Mouse (Mus musculus) midbrain, postnatal 0 days (tissue): ENCODE measurements around the gene Map3k12. TPM values are rescaled to one million over a fixed set of nuclear protein-coding genes. Genes with fewer than 3 reads are reported as not detected.
A peak's percentile ranks its signal among the peaks of the same experiment; 100 is the strongest.

ENCODE experiments used
- ATAC-seq: fragments of 200-750 bp; cut with Nextera tagmentation; 2 replicates; pipeline ENCODE4 v1.8.0; 2017; ENCODE audit warnings: moderate number of reproducible peaks, mild to moderate bottlenecking, moderate TSS enrichment, moderate library complexity; ENCODE audit not compliant: low FRiP score
- DNase-seq: peaks from one replicate; pipeline ENCODE4 v3.0.0-alpha.2; 2015; ENCODE audit warnings: low spot score
- H3K27ac ChIP-seq: fragments of 300-500 bp; sonication (generic); 2 replicates; pipeline ENCODE4 v1.5.1; 2014; ENCODE audit warnings: low read depth, mild to moderate bottlenecking, low read length, mixed read lengths
- H3K27me3 ChIP-seq: fragments of 300-500 bp; sonication (generic); 2 replicates; pipeline ENCODE4 v1.6.1; 2014; ENCODE audit warnings: low read length, control low read depth, mixed read lengths; ENCODE audit not compliant: insufficient read depth
- H3K36me3 ChIP-seq: fragments of 300-500 bp; sonication (generic); 2 replicates; pipeline ENCODE4 v1.6.1; 2014; ENCODE audit warnings: low read length, control low read depth, mixed read lengths; ENCODE audit not compliant: insufficient read depth
- H3K4me1 ChIP-seq: fragments of 300-500 bp; sonication (generic); 2 replicates; pipeline ENCODE4 v1.6.1; 2014; ENCODE audit warnings: mild to moderate bottlenecking, control low read depth, antibody characterized with exemption, low read length, mixed read lengths; ENCODE audit not compliant: insufficient read depth
- H3K4me2 ChIP-seq: fragments of 300-500 bp; sonication (generic); 2 replicates; pipeline ENCODE4 v1.6.1; 2014; ENCODE audit warnings: low read depth, mild to moderate bottlenecking, low read length, mixed read lengths; ENCODE audit not compliant: poor library complexity, severe bottlenecking
- H3K4me3 ChIP-seq: fragments of 300-500 bp; sonication (generic); 2 replicates; pipeline ENCODE4 v1.5.1; 2014; ENCODE audit warnings: low read depth, mild to moderate bottlenecking, low read length, moderate library complexity
- H3K9ac ChIP-seq: fragments of 300-500 bp; sonication (generic); replicated peaks from 2 replicates; pipeline ENCODE4 v1.6.1; 2014; ENCODE audit warnings: mild to moderate bottlenecking, low read length, moderate library complexity, mixed read lengths; ENCODE audit not compliant: poor library complexity, severe bottlenecking
- H3K9me3 ChIP-seq: fragments of 300-500 bp; sonication (generic); 2 replicates; pipeline ENCODE4 v1.6.1; 2016; ENCODE audit warnings: low read length, control low read depth
- CTCF ChIP-seq: IDR thresholded peaks from 2 replicates; pipeline ENCODE4 v1.5.1; 2016; ENCODE audit warnings: antibody characterized with exemption, mild to moderate bottlenecking
- WGBS: fragments of 180-500 bp; shearing (Covaris S2); extraction: QIAGEN DNeasy Blood & Tissue Kit; methylation state at CpG from one replicate; pipeline ENCODE4 v1.1.7; 2014; 5-methylcytosine and 5-hydroxymethylcytosine counted together
- polyA plus RNA-seq: library from polyadenylated mRNA; unstranded; fragments of >200 nt; fragmentation: Nextera tagmentation; extraction: Ambion mirVana; gene quantifications from 2 replicates; pipeline ENCODE4 v1.2.1, GENCODE M21; 2015
- total RNA-seq: library from RNA; depleted of rRNA; stranded (reverse); fragments of >200 nt; gene quantifications from 2 replicates; pipeline ENCODE4 v1.2.3, GENCODE M21; 2014

Map3k12 gene
- total and polyA plus RNA-seq, 2 experiments from 2014 or later, result 49.7 to 73.3 TPM

DNA sequence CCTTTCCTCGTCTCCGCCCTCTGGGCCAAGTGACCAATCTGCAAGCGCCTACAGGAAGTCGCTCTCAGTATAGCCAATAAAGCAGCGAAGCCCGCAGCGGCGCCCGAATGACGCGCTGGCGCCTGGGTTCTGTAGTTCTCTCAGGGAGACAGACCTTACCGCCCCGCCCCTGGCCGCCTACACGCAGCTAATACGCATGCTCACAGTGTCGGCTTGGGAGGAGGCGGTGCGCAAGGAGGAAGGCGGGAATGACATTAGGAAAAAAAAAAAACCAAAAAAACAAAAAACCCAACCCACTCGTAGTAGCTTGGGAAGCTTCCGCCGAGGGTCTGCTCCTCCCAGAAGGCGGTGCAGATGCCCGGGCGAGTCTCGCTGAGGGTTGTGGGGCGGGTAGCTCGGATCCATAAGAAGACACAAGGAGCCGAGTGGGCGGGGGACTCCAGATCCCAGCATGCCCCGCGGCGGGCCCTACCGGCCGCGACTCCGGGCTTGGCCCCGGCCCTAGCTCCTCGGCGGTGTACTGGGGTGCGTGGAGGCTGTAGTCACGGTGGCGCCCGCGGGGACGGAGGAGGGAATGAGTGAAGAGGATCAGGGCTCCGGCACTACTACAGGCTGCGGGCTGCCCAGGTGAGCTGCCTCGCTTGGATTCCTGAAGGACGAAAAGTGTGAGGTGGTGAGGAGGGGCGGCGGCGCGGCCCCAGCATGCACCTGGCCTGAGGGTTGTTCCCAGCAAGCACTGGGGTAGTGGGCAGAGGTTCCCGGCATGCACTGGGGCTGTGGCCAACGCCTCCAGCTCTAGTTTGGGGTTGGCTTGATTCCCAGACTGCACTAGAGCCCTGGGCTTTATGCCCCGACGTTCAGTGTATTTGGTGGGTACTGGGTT lies 1.4 kb upstream of the Map3k12 start, which contains the start of gene Tarbp2:
Gene Tarbp2 (plus strand): TSS at position 217 of the 883 bp plus-strand sequence.
- Histone ChIP-seq H3K4me1 (peaks cover 18% of the 10 kb centered on the region), H3K9me3 (no peaks in the 10 kb centered on the region), H3K4me3 (peak within 1 kb of the TSS; percentile 66), H3K27ac (peak within 1 kb of the TSS; percentile 99), H3K36me3 (peaks cover 13% of the 10 kb centered on the region; the same call in 1 of the 2 replicates), H3K9ac (peak within 1 kb of the TSS; percentile 87), H3K4me2 (peak within 1 kb of the TSS; percentile 80), H3K27me3 (no peaks in the 10 kb centered on the region)
- TF ChIP-seq CTCF, result peak; percentile 9; the same call in 1 of the 2 replicates
- peak; percentile 100 for DNase-seq
- ATAC-seq, result peak; percentile 91
- WGBS, result under 1% methylated on average over 59 of the region's 60 CpGs

DNA sequence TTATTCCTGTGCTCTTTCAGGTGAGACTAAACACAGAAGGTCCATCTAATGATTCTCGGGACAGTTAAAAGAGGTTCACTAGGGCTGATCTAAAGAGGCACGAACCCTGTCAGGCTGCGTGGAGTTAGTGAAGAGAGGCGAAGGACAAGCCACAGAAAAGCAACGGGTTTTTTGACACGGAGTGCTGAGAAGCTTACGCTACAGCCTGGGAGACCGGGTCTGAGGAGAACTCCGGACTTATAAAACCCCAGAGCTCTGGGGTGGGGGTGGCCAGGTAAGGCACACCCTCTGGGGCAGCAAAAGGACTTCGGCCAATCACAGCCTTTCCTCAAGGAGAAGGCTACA lies 739 bp upstream of the Map3k12 start:
- Histone ChIP-seq H3K27me3 (no peaks in the 10 kb centered on the region), H3K9ac (peak overlapping the region; percentile 86), H3K4me1 (peaks cover 18% of the 10 kb centered on the region), H3K36me3 (peaks cover 12% of the 10 kb centered on the region; the same call in 1 of the 2 replicates), H3K9me3 (no peaks in the 10 kb centered on the region), H3K4me3 (peak overlapping the region; percentile 66), H3K27ac (peak overlapping the region; percentile 99), H3K4me2 (peak overlapping the region; percentile 80)
- DNase-seq (no peak), ATAC-seq (no peak)
- under 1% methylated on average over 10 of the region's 10 CpGs for WGBS
- no peak for TF ChIP-seq CTCF

DNA sequence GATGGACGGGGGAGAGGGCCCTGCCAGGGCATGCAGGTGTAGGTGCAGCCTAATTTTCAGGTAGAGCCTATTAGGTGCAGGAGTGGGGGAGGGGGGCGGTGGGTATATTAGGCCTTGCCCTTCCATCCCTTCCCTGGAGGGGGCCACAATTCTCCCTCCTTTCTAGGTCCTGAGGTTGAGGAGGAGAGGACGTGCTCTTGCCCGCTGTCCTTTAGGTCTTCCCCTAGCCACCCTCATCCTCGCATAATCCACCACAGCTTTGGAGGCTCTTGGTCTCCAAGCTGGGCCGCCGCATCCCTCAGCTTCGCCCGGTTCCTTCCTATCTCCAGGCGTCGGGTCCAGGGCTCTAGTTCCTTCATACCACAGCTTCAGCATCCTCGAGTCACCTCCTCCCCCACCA lies 571 bp downstream of the Map3k12 start:
- DNase-seq (peak; percentile 43), ATAC-seq (no peak)
- peak overlapping the region; percentile 80 for H3K4me2 ChIP-seq
- TF ChIP-seq CTCF, result no peak; the same call in 1 of the 2 replicates
- H3K4me3 ChIP-seq, result peak overlapping the region; percentile 66
- no peaks in the 10 kb centered on the region for H3K9me3 ChIP-seq
- H3K4me1 ChIP-seq, result peaks cover 25% of the 10 kb centered on the region
- H3K27ac ChIP-seq, result peak overlapping the region; percentile 99
- 2% methylated on average over 11 of the region's 12 CpGs for WGBS
- H3K36me3 ChIP-seq, result no peaks in the 10 kb centered on the region
- peak overlapping the region; percentile 86 for H3K9ac ChIP-seq
- no peaks in the 10 kb centered on the region for H3K27me3 ChIP-seq

DNA sequence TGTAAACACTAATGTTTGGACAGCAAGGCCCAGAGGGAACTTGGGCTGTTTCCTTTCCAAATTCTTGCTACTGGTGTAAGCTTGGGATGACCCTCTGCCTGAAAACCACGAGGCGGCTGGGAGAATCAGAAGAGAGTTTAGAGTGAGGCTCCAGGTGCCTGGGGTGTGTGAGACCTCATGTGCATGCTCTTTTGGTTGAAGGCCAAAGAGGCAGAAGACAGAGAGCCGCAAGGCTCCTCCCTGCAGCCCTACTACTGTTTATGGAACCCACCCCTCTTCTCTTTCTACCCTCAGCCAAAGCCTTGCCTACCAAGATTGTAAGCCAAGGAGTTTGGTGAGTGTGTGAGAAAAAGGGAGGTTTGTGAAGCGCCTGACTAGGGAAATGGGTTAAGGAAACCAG lies 1.1 kb downstream of the Map3k12 start:
- Histone ChIP-seq H3K27me3 (no peaks in the 10 kb centered on the region), H3K27ac (peak overlapping the region; percentile 99), H3K4me2 (peak overlapping the region; percentile 80), H3K9me3 (no peaks in the 10 kb centered on the region), H3K9ac (peak overlapping the region; percentile 86), H3K4me3 (peak overlapping the region; percentile 66), H3K36me3 (no peaks in the 10 kb centered on the region), H3K4me1 (peaks cover 28% of the 10 kb centered on the region)
- DNase-seq (no peak), ATAC-seq (no peak)
- WGBS, result 42% methylated on average over 4 of the region's 4 CpGs
- no peak for TF ChIP-seq CTCF

DNA sequence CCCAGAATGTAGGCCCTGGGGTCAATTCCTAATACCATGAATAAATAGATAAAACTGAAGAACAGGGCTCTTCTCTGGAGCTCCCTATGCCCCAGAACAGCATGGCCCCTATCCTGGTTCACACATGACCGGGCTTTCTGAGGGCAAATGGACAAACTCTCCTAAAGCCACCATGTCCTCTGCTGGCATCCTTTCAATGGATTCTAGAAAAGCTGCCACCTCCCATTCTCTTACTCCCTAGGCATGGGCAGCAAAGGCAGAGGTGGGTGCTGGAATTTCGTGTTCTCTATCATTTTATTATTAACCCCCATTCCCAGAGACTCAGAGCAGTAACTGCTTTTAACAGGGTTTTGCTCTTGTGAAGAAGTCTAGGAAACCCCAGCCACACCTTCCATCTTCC lies 1.6 kb downstream of the Map3k12 start:
- Histone ChIP-seq H3K4me3 (peak overlapping the region; percentile 66), H3K4me2 (peak overlapping the region; percentile 80), H3K9ac (0 out of 2 replicates have a peak overlapping the region, but pooled peaks have one; percentile 86), H3K4me1 (peaks cover 28% of the 10 kb centered on the region), H3K36me3 (no peaks in the 10 kb centered on the region), H3K27ac (no peak overlapping the region), H3K9me3 (no peaks in the 10 kb centered on the region), H3K27me3 (no peaks in the 10 kb centered on the region)
- ATAC-seq (no peak), DNase-seq (no peak)
- TF ChIP-seq CTCF, result no peak
- WGBS, result 86% methylated on average over 2 of the region's 2 CpGs

DNA sequence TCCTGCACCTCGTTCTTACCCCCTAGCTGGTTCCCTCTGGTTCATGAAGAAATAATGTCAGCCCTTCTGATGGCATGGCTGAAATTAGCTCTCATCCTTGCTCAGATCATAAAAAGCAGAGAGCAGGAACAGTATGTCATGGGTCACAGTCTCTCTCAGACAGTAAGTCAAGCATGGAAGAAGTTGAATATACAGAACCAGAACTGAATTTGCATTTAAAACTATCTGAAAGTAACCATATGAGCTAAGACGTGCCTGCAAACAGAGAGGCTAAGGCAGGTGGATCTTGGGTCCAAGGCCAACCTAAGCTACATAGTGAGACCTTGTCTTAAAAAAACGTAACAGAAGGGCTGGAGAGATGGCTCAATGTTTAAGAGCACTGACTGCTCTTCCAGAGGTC lies 3.9 kb downstream of the Map3k12 start:
- Histone ChIP-seq H3K4me1 (peaks cover 22% of the 10 kb centered on the region), H3K27ac (no peak overlapping the region), H3K9me3 (no peaks in the 10 kb centered on the region), H3K36me3 (0 out of 2 replicates have a peak, but pooled peaks cover 3% of the 10 kb centered on the region), H3K4me2 (no peak overlapping the region), H3K27me3 (no peaks in the 10 kb centered on the region), H3K4me3 (no peak overlapping the region), H3K9ac (no peak overlapping the region)
- WGBS, result 83% methylated on average over 3 of the region's 3 CpGs
- no peak for DNase-seq
- no peak for TF ChIP-seq CTCF
- no peak for ATAC-seq
